ENCODE assay signal across 27 mouse cellular contexts in the genomic region with DNA sequence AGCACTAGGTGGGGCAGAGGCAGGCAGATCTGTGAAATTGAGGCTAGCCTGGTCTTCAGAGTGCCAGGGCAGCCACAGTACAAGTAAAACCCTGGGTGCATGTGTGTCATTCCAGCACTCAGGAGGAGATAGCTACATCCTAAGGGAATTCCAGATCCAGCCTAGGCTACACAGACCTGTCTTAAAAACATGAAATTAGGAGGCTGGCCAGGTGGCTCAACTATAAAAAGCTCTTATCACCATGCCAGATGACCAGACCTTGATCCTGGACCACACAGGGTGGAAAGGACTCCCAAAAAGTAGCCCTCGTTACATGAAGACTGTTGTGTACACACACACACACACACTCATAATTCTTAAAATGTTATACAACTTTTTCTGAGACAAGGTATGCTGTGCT. TPM values are rescaled to one million over a fixed set of nuclear protein-coding genes. Genes with fewer than 3 reads are reported as not detected.
A peak's percentile ranks its signal among the peaks of the same experiment; 100 is the strongest.
DNase-seq lines count a peak whose midpoint lies in the region; ATAC-seq and TF ChIP-seq lines count a peak whose summit lies in the region.
"Had no signal": no experiment of that assay in that cellular context is flagged by ENCODE, and none has a peak within 500 bp of the region (broad histone marks: within the 10 kb centered on the region; RNA-seq: fewer than 3 reads in every experiment).

No protein-coding gene starts in this region.

- H3K36me3 ChIP-seq in kidney, embryonic 14.5 days (ENCODE audit: control insufficient read depth, insufficient read depth, low read length) = peaks cover 24% of the 10 kb centered on the region
- H3K36me3 ChIP-seq in neural tube, embryonic 13.5 days = peaks cover 31% of the 10 kb centered on the region

- whole genome bisulfite sequencing in cerebellum, adult 2 months = 82% methylated on average over 1 of the region's 1 CpGs
- WGBS in kidney, embryonic 14.5 days = 90% methylated on average over 1 of the region's 1 CpGs
- 91% methylated on average over 1 of the region's 1 CpGs for WGBS in neural tube, embryonic 13.5 days

- H3K27ac ChIP-seq in cerebellum, adult 2 months (ENCODE audit: insufficient read depth, low read length) = no peak overlapping the region
- H3K27ac ChIP-seq in kidney, embryonic 14.5 days (ENCODE audit: low read depth, low read length) = no peak overlapping the region
- H3K27ac ChIP-seq in neural tube, embryonic 13.5 days (replicated peaks) = no peak overlapping the region
- H3K27ac ChIP-seq: embryonic facial prominence, embryonic 13.5 days; heart, embryonic 13.5 days; macrophage; stomach, postnatal 0 days had no signal

- H3K9ac ChIP-seq in kidney, embryonic 14.5 days (ENCODE audit: low read depth, low read length) = no peak overlapping the region
- H3K9ac ChIP-seq in neural tube, embryonic 13.5 days = no peak overlapping the region
- H3K9ac ChIP-seq: heart, embryonic 13.5 days had no signal

- no peaks in the 10 kb centered on the region for H3K9me3 ChIP-seq in kidney, embryonic 14.5 days (ENCODE audit: control insufficient read depth, low read length)
- no peaks in the 10 kb centered on the region for H3K9me3 ChIP-seq in neural tube, embryonic 13.5 days
- H3K9me3 ChIP-seq: embryonic facial prominence, embryonic 13.5 days; forebrain, embryonic 10.5 days; heart, embryonic 13.5 days; liver, embryonic 13.5 days had no signal

- no peaks in the 10 kb centered on the region for H3K27me3 ChIP-seq in cerebellum, adult 2 months (ENCODE audit: control insufficient read depth, insufficient read depth, low read length)
- no peaks in the 10 kb centered on the region for H3K27me3 ChIP-seq in kidney, embryonic 14.5 days (ENCODE audit: control insufficient read depth, insufficient read depth, low read length)
- H3K27me3 ChIP-seq in neural tube, embryonic 13.5 days = no peaks in the 10 kb centered on the region
- H3K27me3 ChIP-seq: embryonic facial prominence, embryonic 13.5 days; heart, embryonic 13.5 days; liver, embryonic 13.5 days had no signal

- DNase-seq in cerebellum, adult 2 months = peak; percentile 17 to 20
- no peak for DNase-seq in cerebellum, postnatal 10 days
- peak; percentile 19 for DNase-seq in kidney, adult 9 months
- no peak for DNase-seq in neural tube, embryonic 10.5 days (ENCODE audit: extremely low spot score, low spot score)
- DNase-seq in cerebellum, adult 9-10 months = peak; percentile 63
- no peak for DNase-seq in right cerebral cortex, postnatal 14 days
- DNase-seq: adrenal gland, postnatal 25 days; B cell, adult 2 months; gastrocnemius, adult 2 months; gastrocnemius, postnatal 36 days; heart, adult 2 months; heart, postnatal 10 days; kidney, postnatal 36 days; layer of hippocampus, postnatal 36 days; left cerebral cortex, postnatal 4 days; liver, embryonic 13.5 days; lung, adult 2 months; lung, postnatal 10 days; right cerebral cortex, adult 18-20 months; right cerebral cortex, postnatal 4 days had no signal

- no peak overlapping the region for H3K4me2 ChIP-seq in kidney, embryonic 14.5 days (replicated peaks; ENCODE audit: low read depth, low read length)
- 0 out of 2 replicates have a peak overlapping the region, but pooled peaks have one; percentile 44 for H3K4me2 ChIP-seq in neural tube, embryonic 13.5 days

- ATAC-seq in kidney, embryonic 14.5 days (ENCODE audit: low FRiP score, low TSS enrichment) = no peak
- no peak for ATAC-seq in neural tube, embryonic 13.5 days (ENCODE audit: low read depth)

- H3K4me3 ChIP-seq in cerebellum, adult 2 months (replicated peaks; ENCODE audit: insufficient read depth, low read depth, low read length) = no peak overlapping the region
- no peak overlapping the region for H3K4me3 ChIP-seq in kidney, embryonic 14.5 days (ENCODE audit: low read length)
- H3K4me3 ChIP-seq in neural tube, embryonic 13.5 days = no peak overlapping the region

- H3K4me1 ChIP-seq in cerebellum, adult 2 months (ENCODE audit: control insufficient read depth, insufficient read depth, low read length) = peaks cover 18% of the 10 kb centered on the region
- peaks cover 6% of the 10 kb centered on the region for H3K4me1 ChIP-seq in kidney, embryonic 14.5 days (ENCODE audit: control insufficient read depth, insufficient read depth, low read length)
- peaks cover 37% of the 10 kb centered on the region for H3K4me1 ChIP-seq in neural tube, embryonic 13.5 days (replicated peaks)

- TF ChIP-seq CTCF in cerebellum, adult 2 months (IDR thresholded peaks at IDR 0.05; ENCODE audit: borderline replicate concordance, insufficient read depth, low read depth, low read length) = no peak

- no peak for TF ChIP-seq POLR2A in cerebellum, adult 2 months (IDR thresholded peaks at IDR 0.05; ENCODE audit: borderline replicate concordance, insufficient read depth, low read length)

RNA-seq across cellular contexts. Expression of a gene that starts 1.0 kb away (rescaled TPM):
- polyA plus RNA-seq in cerebellum, adult 2 months (2012; rRNA removed) = 119 and 121 TPM in 2 replicates
- 106 and 113 TPM in 2 replicates for polyA plus RNA-seq in kidney, embryonic 14.5 days (2014; fragmentation: Nextera tagmentation; extraction: Ambion mirVana)
- polyA plus RNA-seq in neural tube, embryonic 13.5 days (2015; fragmentation: Nextera tagmentation; extraction: Ambion mirVana) = 217 and 231 TPM in 2 replicates

RNA-seq across cellular contexts. Expression of a gene that starts 3.2 kb away (rescaled TPM):
- polyA plus RNA-seq in cerebellum, adult 2 months (2012; rRNA removed) = 68.5 and 75.4 TPM in 2 replicates
- polyA plus RNA-seq in kidney, embryonic 14.5 days (2014; fragmentation: Nextera tagmentation; extraction: Ambion mirVana) = 178 and 192 TPM in 2 replicates
- polyA plus RNA-seq in neural tube, embryonic 13.5 days (2015; fragmentation: Nextera tagmentation; extraction: Ambion mirVana) = 208 and 237 TPM in 2 replicates

RNA-seq across cellular contexts. Expression of a gene that starts 4.5 kb away (rescaled TPM):
- 392 TPM in 2 replicates for polyA plus RNA-seq in cerebellum, adult 2 months (2012; rRNA removed)
- 26.5 and 32.5 TPM in 2 replicates for polyA plus RNA-seq in kidney, embryonic 14.5 days (2014; fragmentation: Nextera tagmentation; extraction: Ambion mirVana)
- polyA plus RNA-seq in neural tube, embryonic 13.5 days (2015; fragmentation: Nextera tagmentation; extraction: Ambion mirVana) = 127 and 145 TPM in 2 replicates

RNA-seq across cellular contexts. Expression of a gene that starts 17.8 kb away (rescaled TPM):
- polyA plus RNA-seq in cerebellum, adult 2 months (2012; rRNA removed) = 76.2 and 81.8 TPM in 2 replicates
- polyA plus RNA-seq in kidney, embryonic 14.5 days (2014; fragmentation: Nextera tagmentation; extraction: Ambion mirVana) = 2.9 and 3.4 TPM in 2 replicates
- polyA plus RNA-seq in neural tube, embryonic 13.5 days (2015; fragmentation: Nextera tagmentation; extraction: Ambion mirVana) = 6.1 and 7.8 TPM in 2 replicates

RNA-seq across cellular contexts. Expression of a gene that starts 19.9 kb away (rescaled TPM):
- polyA plus RNA-seq in cerebellum, adult 2 months (2012; rRNA removed) = 33.3 and 34.7 TPM in 2 replicates
- polyA plus RNA-seq in kidney, embryonic 14.5 days (2014; fragmentation: Nextera tagmentation; extraction: Ambion mirVana) = 6.6 and 8.4 TPM in 2 replicates
- polyA plus RNA-seq in neural tube, embryonic 13.5 days (2015; fragmentation: Nextera tagmentation; extraction: Ambion mirVana) = 12.0 and 15.5 TPM in 2 replicates

Comparison
In these comparisons a context has a peak if more than half of its experiments do, and no peak if none do; other contexts are left out.
1. DNase-seq: peak in cerebellum, adult 2 months (2 of 2), kidney, adult 9 months (single experiment) and cerebellum, adult 9-10 months (single experiment); none in cerebellum, postnatal 10 days (0 of 2), neural tube, embryonic 10.5 days (single experiment) and right cerebral cortex, postnatal 14 days (single experiment).